Mouse (Mus musculus): ENCODE data around the gene Tmem204.

DNA sequence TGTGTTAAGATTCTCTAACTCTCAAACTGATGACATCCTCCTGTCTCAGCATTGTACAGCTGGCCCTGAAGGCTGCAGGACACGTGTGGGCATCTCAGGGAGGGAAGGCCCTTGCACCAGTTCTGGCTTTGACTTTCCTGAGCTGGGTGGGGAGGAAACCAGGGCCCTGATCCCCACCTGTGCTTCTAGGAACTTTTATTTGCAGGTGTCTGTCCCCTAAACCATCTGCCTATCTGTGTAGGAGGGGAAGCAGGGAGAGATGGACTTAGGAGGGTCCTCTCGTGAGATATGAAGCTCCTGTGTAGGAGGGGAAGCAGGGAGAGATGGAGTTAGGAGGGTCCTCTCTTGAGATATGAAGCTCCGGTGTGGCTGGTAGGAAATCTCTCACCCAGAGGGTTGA, 504 bp downstream of the Tmem204 start:
- TF ChIP-seq CTCF (IDR thresholded peaks at IDR 0.05): no peak
- no peak for TF ChIP-seq EP300 (IDR thresholded peaks at IDR 0.05)

Data from lung, postnatal 0 days (tissue).